Mouse (Mus musculus) midbrain, embryonic 13.5 days (tissue): ENCODE measurements around the gene Ap4e1. TPM values are rescaled to one million over a fixed set of nuclear protein-coding genes. Genes with fewer than 3 reads are reported as not detected.
"Not testable (repeated sequence)": the region's sequence is repeated elsewhere in the genome, so short reads cannot be mapped to it uniquely, and the experiment has no call there.

Experiments used
- ATAC-seq: fragments of 200-750 bp; cut with Nextera tagmentation; 2 replicates; pipeline ENCODE4 v1.8.0; 2017; ENCODE audit warnings: mild to moderate bottlenecking, moderate TSS enrichment, moderate library complexity
- H3K27ac ChIP-seq: fragments of 300-500 bp; sonication (generic); 2 replicates; pipeline ENCODE4 v1.5.1; 2015; ENCODE audit warnings: inconsistent platforms, mild to moderate bottlenecking, moderate library complexity
- H3K27me3 ChIP-seq: fragments of 300-500 bp; sonication (generic); 2 replicates; pipeline ENCODE4 v1.6.1; 2015; ENCODE audit warnings: mild to moderate bottlenecking, inconsistent platforms
- H3K36me3 ChIP-seq: fragments of 300-500 bp; sonication (generic); 2 replicates; pipeline ENCODE4 v1.6.1; 2015; ENCODE audit warnings: mild to moderate bottlenecking, inconsistent platforms
- H3K4me1 ChIP-seq: fragments of 300-500 bp; sonication (generic); replicated peaks from 2 replicates; pipeline ENCODE4 v1.6.1; 2015; ENCODE audit warnings: inconsistent platforms
- H3K4me2 ChIP-seq: fragments of 300-500 bp; sonication (generic); replicated peaks from 2 replicates; pipeline ENCODE4 v1.6.1; 2015; ENCODE audit warnings: moderate library complexity, mild to moderate bottlenecking, inconsistent platforms
- H3K4me3 ChIP-seq: fragments of 300-500 bp; sonication (generic); replicated peaks from 2 replicates; pipeline ENCODE4 v1.5.1; 2015; ENCODE audit warnings: mild to moderate bottlenecking, inconsistent platforms
- H3K9ac ChIP-seq: fragments of 300-500 bp; sonication (generic); replicated peaks from 2 replicates; pipeline ENCODE4 v1.6.1; 2015; ENCODE audit warnings: mild to moderate bottlenecking, inconsistent platforms
- H3K9me3 ChIP-seq: fragments of 300-500 bp; sonication (generic); 2 replicates; pipeline ENCODE4 v1.6.1; 2016; ENCODE audit warnings: mild to moderate bottlenecking, inconsistent platforms
- WGBS: fragments of 180-500 bp; shearing (Covaris S2); methylation state at CpG from one replicate; pipeline ENCODE4 v1.1.7; 2015; 5-methylcytosine and 5-hydroxymethylcytosine counted together
- microRNA-seq: library from miRNA; unstranded; fragments of <30 nt; microRNA quantifications from one replicate; pipeline ENCODE4, GENCODE M21; 2016
- polyA plus RNA-seq: library from polyadenylated mRNA; unstranded; fragments of >200 nt; fragmentation: Nextera tagmentation; extraction: Ambion mirVana; gene quantifications from 2 replicates; pipeline ENCODE4 v1.2.1, GENCODE M21; 2015

The Ap4e1 gene
- polyA plus RNA-seq, 1 experiment from 2014 or later, result 11.8 TPM

DNA sequence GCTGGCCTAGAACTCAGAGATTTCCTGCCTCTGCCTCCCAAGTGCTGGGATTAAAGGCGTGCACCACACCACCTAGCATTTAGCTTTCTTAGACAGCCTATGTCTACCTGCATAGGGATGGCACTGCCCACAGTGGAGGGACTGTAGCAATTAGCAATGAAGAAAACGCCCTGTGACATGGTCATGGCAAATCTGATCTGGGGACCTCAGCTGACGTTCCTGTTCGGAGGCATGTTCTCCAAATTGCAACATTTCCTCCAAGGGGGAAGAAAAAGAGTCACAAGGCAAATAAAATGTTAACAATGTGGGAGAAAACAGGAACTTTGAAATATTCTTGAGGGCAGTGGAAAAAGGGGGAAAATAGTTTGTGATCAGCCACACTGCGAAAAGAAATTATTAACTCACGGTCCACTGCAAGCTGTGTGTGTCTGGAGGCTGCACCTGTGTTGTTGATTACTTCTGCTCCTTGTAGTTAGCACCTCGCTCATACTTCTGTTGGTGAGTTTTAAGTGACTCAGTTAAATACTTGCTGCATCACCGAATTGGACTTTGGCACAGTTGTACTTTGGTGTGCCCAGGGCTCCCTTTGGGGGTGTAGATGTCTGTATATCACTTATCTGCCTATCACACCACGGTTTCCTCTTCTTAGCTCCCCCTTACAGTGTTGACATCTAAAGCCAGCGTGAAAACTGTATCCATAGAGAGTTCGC, 71.5 kb downstream of the Ap4e1 start:
- no peaks in the 10 kb centered on the region for H3K4me1 ChIP-seq
- H3K4me2 ChIP-seq, result no peak overlapping the region
- H3K9me3 ChIP-seq, result no peaks in the 10 kb centered on the region
- no peak overlapping the region for H3K9ac ChIP-seq
- no peak for ATAC-seq
- WGBS, result 91% methylated on average over 11 of the region's 11 CpGs
- H3K36me3 ChIP-seq, result no peaks in the 10 kb centered on the region
- no peak overlapping the region for H3K27ac ChIP-seq
- H3K27me3 ChIP-seq, result no peaks in the 10 kb centered on the region
- H3K4me3 ChIP-seq, result no peak overlapping the region

DNA sequence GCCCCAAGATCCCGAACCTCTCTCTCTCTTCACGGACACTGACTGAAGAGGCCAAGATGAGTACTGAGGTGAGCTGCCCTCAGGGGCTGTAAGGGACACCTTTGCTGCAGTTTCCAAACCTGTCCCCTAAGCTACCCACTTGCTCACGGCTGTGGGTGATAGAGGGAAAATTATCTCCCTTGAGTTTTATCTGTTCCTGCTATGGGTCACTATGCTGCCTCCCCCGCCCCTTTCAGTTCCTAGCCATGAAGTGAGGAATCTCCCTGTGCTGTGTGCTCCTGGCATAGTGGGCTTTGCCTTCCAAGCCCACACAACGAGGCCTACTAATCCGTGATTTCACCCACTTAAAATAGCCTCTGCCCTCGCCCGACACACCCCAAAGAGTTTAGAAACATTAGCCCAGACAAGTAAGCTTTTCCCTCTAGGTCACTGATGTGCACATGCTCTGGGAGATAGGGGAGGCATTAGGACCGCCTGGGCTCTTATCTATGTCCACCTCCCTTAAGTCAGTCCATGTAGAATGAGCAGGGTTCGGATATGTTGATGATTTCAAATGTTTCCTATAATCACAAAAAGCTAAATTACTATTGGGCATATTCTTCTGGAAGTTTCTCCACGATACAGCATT, 72.2 kb downstream of the Ap4e1 start:
- H3K4me2 ChIP-seq, result no peak overlapping the region
- H3K4me1 ChIP-seq, result no peaks in the 10 kb centered on the region
- 89% methylated on average over 11 of the region's 11 CpGs for WGBS
- H3K9me3 ChIP-seq, result no peaks in the 10 kb centered on the region
- H3K27ac ChIP-seq, result no peak overlapping the region
- no peak for ATAC-seq
- H3K9ac ChIP-seq, result no peak overlapping the region
- no peak overlapping the region for H3K4me3 ChIP-seq
- H3K36me3 ChIP-seq, result no peaks in the 10 kb centered on the region
- H3K27me3 ChIP-seq, result no peaks in the 10 kb centered on the region

DNA sequence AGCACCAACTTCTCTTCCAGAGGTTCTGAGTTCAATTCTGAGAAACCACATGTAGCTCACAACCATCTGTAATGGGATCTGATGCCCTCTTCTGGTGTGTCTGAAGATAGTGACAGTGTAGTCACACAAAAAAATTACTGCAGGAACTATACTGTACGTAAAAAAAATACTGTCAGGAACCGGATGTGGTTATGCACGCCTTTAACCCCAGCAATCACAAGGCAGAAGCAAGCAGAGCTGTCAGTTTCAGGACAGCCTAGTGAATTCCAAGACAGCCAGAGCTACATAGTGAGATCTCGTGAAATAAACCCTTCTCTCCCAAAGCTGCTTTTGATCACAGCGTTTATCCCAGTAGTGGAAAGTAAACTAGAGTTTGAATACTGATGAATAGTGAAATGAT, 77.7 kb downstream of the Ap4e1 start:
- Histone ChIP-seq H3K4me3 (no peak overlapping the region), H3K4me2 (no peak overlapping the region), H3K27ac (no peak overlapping the region), H3K9ac (no peak overlapping the region), H3K4me1 (no peaks in the 10 kb centered on the region), H3K27me3 (no peaks in the 10 kb centered on the region), H3K9me3 (no peaks in the 10 kb centered on the region), H3K36me3 (peaks cover 3% of the 10 kb centered on the region; the same call in 1 of the 2 replicates)
- ATAC-seq, result no peak
- 87% methylated on average over 5 of the region's 5 CpGs for WGBS

DNA sequence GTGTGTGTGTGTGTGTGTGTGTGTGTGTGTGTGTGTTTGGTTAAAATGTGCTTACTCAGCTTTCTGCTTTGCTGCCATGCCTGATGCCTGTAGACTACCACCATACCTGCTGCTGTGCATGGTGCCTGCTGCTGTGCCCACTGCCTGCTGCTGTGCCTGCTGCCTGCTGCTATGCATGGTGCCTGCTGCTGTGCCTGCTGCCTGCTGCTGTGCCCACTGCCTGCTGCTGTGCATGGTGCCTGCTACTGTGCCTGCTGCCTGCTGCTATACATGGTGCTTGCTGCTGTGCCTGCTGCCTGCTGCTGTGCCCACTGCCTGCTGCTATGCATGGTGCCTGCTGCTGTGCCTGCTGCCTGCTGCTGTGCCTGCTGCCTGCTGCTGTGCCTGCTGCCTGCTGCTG, 81.6 kb downstream of the Ap4e1 start:
- H3K36me3 ChIP-seq, H3K27ac ChIP-seq, H3K4me1 ChIP-seq, H3K9me3 ChIP-seq, H3K4me3 ChIP-seq, H3K4me2 ChIP-seq, H3K27me3 ChIP-seq, ATAC-seq: not testable (repeated sequence)
- 0 out of 2 replicates have a peak overlapping the region, but pooled peaks have one; percentile 19 for H3K9ac ChIP-seq

DNA sequence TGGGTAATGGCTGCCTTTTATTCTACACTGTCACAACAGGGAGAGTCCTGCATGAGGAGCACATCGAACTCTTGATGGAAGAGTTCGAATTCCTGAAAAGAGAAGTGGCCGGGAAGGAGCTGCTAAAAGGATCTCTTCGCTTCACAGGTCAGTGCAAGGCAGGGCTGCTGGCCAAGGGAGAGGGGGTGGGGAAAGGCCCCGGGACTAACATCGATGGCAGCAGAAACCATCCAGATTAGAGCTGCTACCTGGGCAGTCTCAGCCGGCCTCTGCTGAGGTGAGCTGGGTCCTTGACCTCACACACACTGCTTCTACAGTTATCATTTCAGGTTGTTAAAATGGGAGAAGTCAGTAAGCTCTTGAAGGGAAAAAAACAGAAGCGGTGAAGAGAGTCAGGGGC, 83.5 kb downstream of the Ap4e1 start:
- Histone ChIP-seq H3K36me3 (peaks cover 3% of the 10 kb centered on the region; the same call in 1 of the 2 replicates), H3K27me3 (no peaks in the 10 kb centered on the region), H3K9me3 (no peaks in the 10 kb centered on the region), H3K9ac (no peak overlapping the region), H3K4me2 (no peak overlapping the region), H3K27ac (no peak overlapping the region), H3K4me1 (no peaks in the 10 kb centered on the region), H3K4me3 (no peak overlapping the region)
- 82% methylated on average over 8 of the region's 8 CpGs for WGBS
- no peak for ATAC-seq

DNA sequence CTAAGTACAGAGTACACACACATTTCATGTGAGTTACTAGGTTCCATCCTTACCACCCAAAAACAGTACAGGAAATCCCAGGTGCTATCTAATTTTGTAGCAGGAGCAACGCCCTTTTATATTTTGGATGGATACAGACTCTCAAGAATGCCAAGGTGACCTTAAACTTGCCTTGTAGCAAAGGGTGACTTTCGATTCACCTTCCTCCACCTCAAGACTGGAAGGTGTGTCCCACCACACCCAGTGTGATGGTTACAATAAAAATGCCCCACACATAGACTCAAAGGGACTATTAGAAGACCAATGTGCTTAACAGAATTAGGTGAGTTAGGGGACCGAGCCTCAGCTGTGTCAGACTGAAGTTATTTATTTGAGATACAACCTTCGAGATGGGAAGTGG, 100.5 kb downstream of the Ap4e1 start:
- Histone ChIP-seq H3K27me3 (no peaks in the 10 kb centered on the region), H3K4me2 (no peak overlapping the region), H3K27ac (no peak overlapping the region), H3K4me3 (no peak overlapping the region), H3K4me1 (no peaks in the 10 kb centered on the region), H3K9me3 (no peaks in the 10 kb centered on the region), H3K9ac (no peak overlapping the region), H3K36me3 (peaks cover 72% of the 10 kb centered on the region)
- no peak for ATAC-seq
- WGBS, result 96% methylated on average over 4 of the region's 4 CpGs

Small RNA genes lying within 50 kb of the gene (microRNA-seq; reads per million reads assigned to microRNA genes)
- gene Gm24081, result not detected

Other genes with a start within 250 kb of the Ap4e1 start
- gene Usp50, start 225.2 kb upstream of the Ap4e1 start, polyA plus RNA-seq, result 2.6 and 2.7 TPM in 2 replicates
- gene Trpm7, start 132.5 kb upstream of the Ap4e1 start, polyA plus RNA-seq, result 41.3 and 43.6 TPM in 2 replicates
- gene Sppl2a, start 75.5 kb upstream of the Ap4e1 start, polyA plus RNA-seq, result 34.3 and 34.6 TPM in 2 replicates
- 22.8 TPM in 2 replicates for gene Blvra, start 61.9 kb downstream of the Ap4e1 start, polyA plus RNA-seq
- gene Ncaph, start 125.2 kb downstream of the Ap4e1 start, polyA plus RNA-seq, result 35.5 and 35.8 TPM in 2 replicates
- gene Itpripl1, start 134.7 kb downstream of the Ap4e1 start, polyA plus RNA-seq, result 8.7 TPM in 2 replicates
- gene 1810024B03Rik, start 199.6 kb downstream of the Ap4e1 start, polyA plus RNA-seq, result 1.7 and 1.8 TPM in 2 replicates
- gene Snrnp200, start 199.7 kb downstream of the Ap4e1 start, polyA plus RNA-seq, result 62.3 and 62.7 TPM in 2 replicates
- 64.0 and 68.4 TPM in 2 replicates for gene Ciao1, start 239.1 kb downstream of the Ap4e1 start, polyA plus RNA-seq
- gene Tmem127, start 239.2 kb downstream of the Ap4e1 start, polyA plus RNA-seq, result 43.9 and 44.6 TPM in 2 replicates